Mouse (Mus musculus) G1E (cell line): ENCODE data around the gene Gm10638.

Experiments used
- CTCF ChIP-seq: IDR thresholded peaks from 2 replicates; pipeline ENCODE4 v1.5.1; 2012; ENCODE audit warnings: low read depth, low read length, inconsistent platforms, mixed read lengths
- GATA1 ChIP-seq: IDR thresholded peaks from 2 replicates; pipeline ENCODE4 v1.6.1; 2012; ENCODE audit warnings: borderline replicate concordance, low read length, inconsistent platforms, mixed read lengths
- GATA2 ChIP-seq: IDR thresholded peaks from 2 replicates; pipeline ENCODE4 v1.6.1; 2012; ENCODE audit warnings: low read depth, low read length, inconsistent platforms, borderline replicate concordance
- POLR2AphosphoS5 ChIP-seq: IDR thresholded peaks from 2 replicates; pipeline ENCODE4 v1.6.1; 2012; ENCODE audit warnings: low read depth, low read length, inconsistent platforms; ENCODE audit not compliant: insufficient replicate concordance
- TAL1 ChIP-seq: conservative IDR thresholded peaks from 2 replicates; pipeline ENCODE4 v1.6.1; 2012; ENCODE audit warnings: low read depth, low read length, inconsistent platforms, mixed read lengths

- TF ChIP-seq CTCF (no peak), TAL1 (no peak), GATA1 (no peak), POLR2AphosphoS5 (no peak), GATA2 (no peak)
Observed at GRCm38 (mm10) chr8:86786498-86786897, 41.0 kb downstream of the Gm10638 start.
